Mouse (Mus musculus): ENCODE data around the gene 6030458C11Rik. TPM values are rescaled to one million over a fixed set of nuclear protein-coding genes. Genes with fewer than 3 reads are reported as not detected.
A peak's percentile ranks its signal among the peaks of the same experiment; 100 is the strongest.
"Not testable (repeated sequence)": the region's sequence is repeated elsewhere in the genome, so short reads cannot be mapped to it uniquely, and the experiment has no call there.

6030458C11Rik gene
- total RNA-seq, 2 experiments from 2014 or later: 25.6 to 28.1 TPM

DNA sequence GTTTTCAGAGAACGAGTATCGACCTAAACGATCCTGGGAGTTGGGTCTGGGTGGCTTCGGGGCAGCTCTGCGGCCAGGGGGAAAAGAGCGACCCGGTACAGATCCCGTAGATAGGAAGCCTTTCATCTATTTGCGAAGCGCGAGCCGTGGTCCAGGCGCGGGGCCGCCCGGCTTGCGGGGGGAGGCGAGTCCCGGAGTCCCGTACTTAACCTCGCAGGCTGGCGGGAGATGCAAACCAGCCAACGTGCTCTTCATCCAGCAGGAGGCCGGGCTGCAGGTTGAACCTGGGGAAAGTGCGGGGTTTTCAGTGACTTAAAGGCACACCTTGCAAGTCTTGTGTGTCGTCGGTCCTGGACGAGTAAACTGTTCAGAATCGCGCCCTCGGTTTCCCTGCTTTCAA lies 516 bp upstream of the 6030458C11Rik start:
- intact Hi-C loops (cut with DNase I): no loop called here
- DNase-seq (ENCODE audit: low spot score in 2 of 2): no peak

DNA sequence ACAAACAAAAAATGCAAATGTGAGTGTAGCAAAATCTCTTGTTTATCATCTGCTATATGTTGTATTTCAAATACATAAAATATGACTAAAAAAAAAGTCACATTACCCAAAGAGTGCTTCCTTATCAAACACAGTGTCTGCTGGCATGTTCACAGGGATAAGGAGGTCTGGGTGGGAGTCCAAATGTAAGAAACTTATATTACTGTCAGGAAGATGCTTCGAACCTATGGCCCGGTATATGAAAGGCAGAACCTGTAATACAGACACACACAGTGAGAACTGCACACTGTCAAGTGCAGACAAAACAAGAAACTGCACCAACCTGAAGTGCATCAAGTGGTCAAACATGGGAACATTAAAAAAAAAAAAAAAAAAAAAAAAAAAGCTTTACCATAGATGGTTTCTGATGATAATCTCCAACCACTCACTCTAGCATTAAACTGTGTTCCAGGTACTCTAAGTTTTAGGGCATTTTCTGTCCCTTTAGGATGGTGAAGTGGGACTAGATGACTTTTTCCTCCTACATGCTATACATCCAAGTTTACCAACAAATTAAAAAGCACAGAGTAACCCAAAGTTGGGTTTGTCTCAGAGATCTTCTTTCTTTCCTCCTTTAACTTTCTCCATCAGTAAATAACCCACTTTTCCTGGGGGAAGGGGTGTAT lies 862 bp downstream of the 6030458C11Rik start:
- intact Hi-C loops (cut with DNase I): no loop called here
- no peak for DNase-seq (ENCODE audit: low spot score in 2 of 2)

- intact Hi-C loops (cut with DNase I): no loop called here
- no peak for DNase-seq (ENCODE audit: low spot score in 2 of 2)
Measured at GRCm38 (mm10) chr15:12822416-12823395, 1.7 kb downstream of the 6030458C11Rik start.

GRCm38 (mm10) chr15:12817592-12817991 lies 6.9 kb downstream of the 6030458C11Rik start:
- intact Hi-C loops (cut with DNase I): no loop called here
- no peak for DNase-seq (ENCODE audit: low spot score in 2 of 2)

DNA sequence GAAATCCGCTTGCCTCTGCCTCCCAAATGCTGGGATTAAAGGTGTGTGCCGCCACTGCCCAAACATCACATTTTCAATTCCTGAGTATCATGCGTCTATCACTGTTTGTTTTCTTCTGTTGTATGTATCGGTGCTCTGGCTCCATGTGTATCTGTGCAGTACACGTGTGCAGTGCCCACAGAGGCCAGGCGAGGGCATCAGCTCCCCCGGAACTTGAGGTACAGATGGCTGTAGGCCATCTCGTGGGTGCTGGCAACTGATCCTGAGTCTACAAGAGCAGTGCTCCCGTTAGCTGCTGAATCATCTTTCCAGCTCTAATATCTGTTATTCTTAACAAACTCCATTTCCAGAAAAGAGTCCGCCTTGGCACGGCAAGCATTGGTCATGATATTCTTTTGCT lies 11.8 kb downstream of the 6030458C11Rik start:
- intact Hi-C loops (cut with DNase I): no loop called here
- DNase-seq (ENCODE audit: low spot score in 2 of 2): no peak

DNA sequence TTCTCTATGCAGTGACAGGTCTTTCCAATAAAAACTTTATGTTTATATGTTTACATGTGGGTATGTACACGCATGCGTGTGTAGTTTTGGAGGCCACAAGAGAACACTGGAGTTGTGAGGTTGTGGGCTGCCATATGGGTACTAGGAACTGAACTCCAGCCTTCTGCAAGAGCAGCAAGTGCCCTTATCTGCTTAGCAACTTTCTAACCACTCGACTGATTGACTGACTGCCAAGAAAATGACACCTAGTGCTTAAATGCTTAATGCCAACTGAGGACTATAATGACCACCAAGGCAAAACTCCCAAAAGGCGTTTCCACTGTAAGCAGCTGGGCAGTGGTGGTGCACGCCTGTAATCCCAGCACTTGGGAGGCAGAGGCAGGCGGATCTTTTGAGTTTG lies 15.1 kb downstream of the 6030458C11Rik start:
- no peak for DNase-seq (ENCODE audit: low spot score in 2 of 2)

DNA sequence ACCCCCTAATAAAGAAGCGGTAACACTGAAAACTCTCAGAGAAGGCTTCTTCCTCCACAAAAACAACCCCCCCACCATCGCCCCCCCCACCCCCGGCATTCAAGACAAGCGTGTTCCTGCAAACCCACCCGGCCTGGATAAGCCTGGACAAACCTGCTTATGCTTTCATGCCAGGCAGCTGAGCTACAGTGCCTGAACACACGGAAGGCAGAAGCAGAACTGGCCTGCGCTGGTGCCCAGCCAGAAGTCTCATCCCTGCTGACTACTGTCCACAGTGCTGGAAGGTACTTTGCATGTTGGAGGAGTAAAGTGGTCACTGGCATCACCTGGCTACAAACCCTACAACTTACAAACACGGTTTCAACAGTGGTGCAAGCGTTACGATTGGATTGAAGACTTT lies 17.4 kb downstream of the 6030458C11Rik start:
- no peak for DNase-seq (ENCODE audit: low spot score in 2 of 2)
- intact Hi-C loops (cut with DNase I): no loop called here

More for the DNA sequence above, 15.1 kb downstream of the 6030458C11Rik start:
- intact Hi-C loops (cut with DNase I): no loop called here

DNA sequence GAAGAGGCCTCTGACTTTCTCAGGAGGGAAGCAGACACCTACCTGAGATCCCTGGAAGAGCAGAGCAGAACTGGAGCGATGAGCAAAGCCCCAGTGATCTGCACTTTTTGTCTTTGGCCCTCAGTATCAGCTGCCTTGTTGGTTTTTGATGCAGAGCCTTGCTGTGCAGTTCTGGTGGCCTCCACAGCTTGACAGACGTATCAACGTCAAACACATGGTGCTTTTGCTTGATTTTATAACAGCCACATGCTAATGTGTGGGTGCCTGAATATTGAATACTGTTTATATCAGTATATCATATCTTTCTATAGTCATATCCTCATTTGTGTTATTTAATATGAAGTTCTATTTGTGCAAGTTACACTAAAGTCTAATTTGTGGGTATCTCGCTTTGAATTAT lies 19.4 kb downstream of the 6030458C11Rik start:
- intact Hi-C loops (cut with DNase I): no loop called here
- DNase-seq (ENCODE audit: low spot score in 2 of 2): no peak

DNA sequence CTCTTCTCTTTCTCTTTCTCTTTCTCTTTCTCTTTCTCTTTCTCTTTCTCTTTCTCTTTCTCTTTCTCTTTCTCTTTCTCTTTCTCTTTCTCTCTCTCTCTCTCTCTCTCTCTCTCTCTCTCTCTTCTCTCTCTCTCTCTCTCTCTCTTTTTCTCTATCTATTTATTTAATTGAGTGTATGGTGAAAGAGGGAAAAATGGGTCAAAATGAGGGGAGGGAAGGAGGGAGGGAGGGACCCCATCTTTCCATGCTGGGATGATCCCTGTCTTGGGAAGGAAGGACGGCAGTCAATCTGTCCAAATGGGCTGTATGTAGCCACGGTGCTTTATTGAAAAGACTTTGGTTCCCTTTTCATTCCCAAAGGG lies 23.3 kb downstream of the 6030458C11Rik start:
- DNase-seq (ENCODE audit: low spot score in 2 of 2); intact Hi-C loops (cut with DNase I): not testable (repeated sequence)

DNA sequence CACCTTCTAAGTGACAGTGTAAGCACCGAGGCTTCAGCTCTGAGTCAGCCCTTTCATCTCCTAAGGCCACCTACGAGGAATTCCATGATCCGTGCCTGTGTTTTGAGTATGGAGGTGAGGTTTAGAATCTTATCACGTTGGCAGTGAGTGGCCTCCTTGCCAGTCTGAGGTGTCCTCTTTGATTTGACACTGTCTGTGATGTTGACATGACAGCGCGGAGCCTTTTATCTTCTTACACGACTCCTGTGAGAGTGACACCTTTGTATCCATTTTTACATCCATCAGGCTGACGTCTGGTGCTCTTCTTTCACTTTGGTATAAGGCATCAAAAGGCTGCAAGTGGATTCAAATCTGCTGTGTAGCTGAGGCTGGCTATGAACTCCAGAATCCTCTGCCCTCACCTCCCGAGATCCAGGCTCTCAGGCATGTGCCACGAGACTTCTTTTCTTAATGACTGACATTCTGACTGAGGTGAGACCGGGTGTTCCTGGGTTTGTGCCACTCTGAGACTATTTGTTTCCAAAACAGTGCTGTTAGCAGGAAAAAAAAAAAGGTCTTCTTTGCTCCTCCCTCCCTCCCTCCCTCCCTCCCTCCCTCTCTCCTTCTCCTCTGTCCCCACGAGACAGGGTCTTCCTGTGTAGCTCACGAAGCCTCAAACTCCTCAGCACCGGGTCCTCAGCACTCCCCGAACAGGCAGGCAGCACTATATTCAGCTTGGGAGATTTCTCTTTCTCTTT lies 23.9 kb downstream of the 6030458C11Rik start:
- intact Hi-C loops (cut with DNase I): no loop called here
- no peak for DNase-seq (ENCODE audit: low spot score in 2 of 2)

- intact Hi-C loops (cut with DNase I): loop anchor here (5.0 kb wide), 1 partner anchor 56 kb away; no protein-coding TSS in a partner anchor
- peak in 1 of 2 experiments; percentile 62 for DNase-seq (ENCODE audit: low spot score in 2 of 2)
Measured at GRCm38 (mm10) chr15:12798043-12798442, 26.4 kb downstream of the 6030458C11Rik start.

- intact Hi-C loops (cut with DNase I): loop anchor here (2.0 to 5.0 kb wide), 3 partner anchors 54 to 425 kb away; no protein-coding TSS in a partner anchor
Measured at GRCm38 (mm10) chr15:12795909-12796470, 28.5 kb downstream of the 6030458C11Rik start.

GRCm38 (mm10) chr15:12795457-12795894 lies 29.0 kb downstream of the 6030458C11Rik start:
- intact Hi-C loops (cut with DNase I): loop anchor here (2.0 to 5.0 kb wide), 3 partner anchors 53 to 425 kb away; no protein-coding TSS in a partner anchor

More at GRCm38 (mm10) chr15:12795909-12796470, 28.5 kb downstream of the 6030458C11Rik start:
- peak; percentile 33 to 73 for DNase-seq (ENCODE audit: low spot score in 2 of 2)

GRCm38 (mm10) chr15:12794311-12794710 lies 30.1 kb downstream of the 6030458C11Rik start:
- no peak for DNase-seq (ENCODE audit: low spot score in 2 of 2)
- intact Hi-C loops (cut with DNase I): loop anchor here (2.0 kb wide), 2 partner anchors 208 to 424 kb away; no protein-coding TSS in a partner anchor

More at GRCm38 (mm10) chr15:12795457-12795894, 29.0 kb downstream of the 6030458C11Rik start:
- peak; percentile 88 to 91 for DNase-seq (ENCODE audit: low spot score in 2 of 2)

DNA sequence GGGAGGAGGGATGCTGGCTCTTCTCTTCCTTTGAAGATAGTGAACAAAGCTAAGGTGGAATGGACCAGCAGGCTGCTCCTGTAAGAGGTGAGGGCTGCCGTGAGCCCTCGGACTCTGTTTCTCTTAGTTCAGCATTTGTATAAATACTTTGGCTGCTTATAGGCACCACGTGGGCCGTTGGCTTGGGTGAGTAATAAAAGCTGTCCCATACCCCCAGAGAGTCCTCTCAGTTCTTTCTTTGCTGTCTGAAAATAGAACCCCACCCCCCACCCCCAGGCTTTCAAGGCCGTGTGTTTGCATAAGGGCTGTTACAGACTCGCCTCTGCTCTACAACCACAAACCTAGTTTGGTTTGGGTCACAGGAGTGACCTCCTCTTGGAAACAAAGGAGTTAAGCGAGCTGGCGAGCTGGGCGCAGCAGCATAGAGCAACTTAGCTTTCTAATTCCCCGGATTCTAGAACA lies 35.0 kb downstream of the 6030458C11Rik start:
- intact Hi-C loops (cut with DNase I): no loop called here
- DNase-seq (ENCODE audit: low spot score in 2 of 2): no peak

DNA sequence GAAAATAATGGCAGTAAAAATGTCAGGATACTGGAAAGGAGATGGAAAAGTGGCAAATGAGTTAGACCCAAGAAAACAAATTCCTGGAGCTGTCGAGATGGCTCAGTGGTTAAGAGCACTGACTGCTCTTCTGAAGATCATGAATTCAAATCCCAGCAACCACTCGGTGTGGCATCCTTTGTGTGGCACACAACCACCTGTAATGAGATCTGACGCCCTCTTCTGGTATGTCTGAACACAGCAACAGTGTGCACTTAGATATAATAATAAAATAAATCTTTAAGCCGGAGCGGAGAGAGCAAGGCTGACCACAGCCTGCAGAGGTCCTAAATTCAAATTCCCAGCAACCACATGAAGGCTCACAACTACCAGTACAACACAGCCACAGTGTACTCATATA lies 35.9 kb downstream of the 6030458C11Rik start:
- no peak for DNase-seq (ENCODE audit: low spot score in 2 of 2)
- intact Hi-C loops (cut with DNase I): no loop called here

GRCm38 (mm10) chr15:12781729-12782326 lies 42.6 kb downstream of the 6030458C11Rik start:
- no peak for DNase-seq (ENCODE audit: low spot score in 2 of 2)
- intact Hi-C loops (cut with DNase I): no loop called here

- intact Hi-C loops (cut with DNase I): no loop called here
- DNase-seq (ENCODE audit: low spot score in 2 of 2): no peak
Measured at GRCm38 (mm10) chr15:12781296-12781695, 43.2 kb downstream of the 6030458C11Rik start.
